Mouse (Mus musculus) adrenal gland, postnatal 36 days (tissue): Measurements from ENCODE around the gene Zfp689. TPM values are rescaled to one million over a fixed set of nuclear protein-coding genes. Genes with fewer than 3 reads are reported as not detected.
"Not testable (repeated sequence)": the region's sequence is repeated elsewhere in the genome, so short reads cannot be mapped to it uniquely, and the experiment has no call there.

Experiments
- DNase-seq, 2 experiments: peaks; one replicate each; pipeline ENCODE4 v3.0.0; 2021; ENCODE audit warnings: mixed read lengths in 1 of 2
- long read RNA-seq, 2 experiments: library from polyadenylated mRNA; stranded (forward); transcript quantifications; one replicate each; pipeline ENCODE4 v2.0.0; 2021; ENCODE audit warnings: borderline sequencing depth in 2 of 2
- total RNA-seq, 2 experiments: library from RNA; stranded (reverse); gene quantifications; 2 replicates each; pipeline ENCODE4 v1.2.3; 2021

Gene Zfp689
- total RNA-seq, result 1 to 10 TPM; 3.8 to 4.4 TPM
- long read RNA-seq, experiment 1, partial matches to known transcripts, result 0 of 3 reads
- long read RNA-seq, experiment 1, other reads (novel, unspliced or antisense), result 2 of 3 reads
- long read RNA-seq, experiment 2, partial matches to known transcripts, result 0 of 1 reads
- long read RNA-seq, experiment 2, other reads (novel, unspliced or antisense), result 1 of 1 reads

- DNase-seq, result peak; percentile 90
Measured at GRCm38 (mm10) chr7:127448521-127449300, at the start of gene Zfp689. Zfp689 (minus strand) TSS chr7:127449158.

GRCm38 (mm10) chr7:127498407-127498806 lies 49.4 kb upstream of the Zfp689 start:
- peak; percentile 35 to 55 for DNase-seq

GRCm38 (mm10) chr7:127497382-127497781 lies 48.4 kb upstream of the Zfp689 start:
- no peak for DNase-seq

DNA sequence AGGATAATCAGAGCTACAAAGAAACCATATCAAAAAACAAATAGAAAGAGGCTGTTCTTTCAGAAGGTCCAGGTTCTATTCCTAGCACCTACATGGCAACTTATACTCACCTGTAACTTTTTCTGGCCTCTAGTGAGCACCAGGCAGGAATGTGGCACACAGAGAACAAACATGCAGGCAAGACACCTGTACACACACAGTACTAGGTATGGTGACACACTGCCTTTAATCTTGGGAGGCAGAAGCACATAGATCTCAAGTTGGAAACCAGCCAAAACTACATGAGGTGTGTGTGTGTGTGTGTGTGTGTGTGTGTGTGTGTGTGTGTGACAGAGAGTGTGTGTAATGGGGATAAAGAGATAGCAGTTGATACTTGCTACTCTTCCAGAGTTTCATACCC lies 45.7 kb upstream of the Zfp689 start:
- DNase-seq, result no peak

DNA sequence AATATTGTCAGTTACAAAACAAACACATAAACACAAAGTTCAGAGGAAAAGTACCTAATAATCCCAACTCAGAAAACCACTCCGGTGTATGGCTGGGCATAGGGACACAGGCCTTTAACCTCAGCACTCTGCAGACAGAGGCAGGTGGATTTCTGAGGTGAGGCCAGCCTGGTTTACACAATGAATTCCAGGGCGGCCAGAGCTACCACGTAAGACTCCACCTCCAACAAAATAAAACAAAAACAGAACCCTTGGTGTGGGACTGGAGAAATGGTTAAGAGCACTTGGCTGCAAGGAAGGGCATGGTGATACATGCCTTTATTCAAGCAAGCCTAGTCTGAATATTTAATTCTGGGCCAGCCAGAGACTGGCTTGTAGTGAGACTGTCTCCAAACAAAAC lies 42.9 kb upstream of the Zfp689 start:
- DNase-seq, result no peak

DNA sequence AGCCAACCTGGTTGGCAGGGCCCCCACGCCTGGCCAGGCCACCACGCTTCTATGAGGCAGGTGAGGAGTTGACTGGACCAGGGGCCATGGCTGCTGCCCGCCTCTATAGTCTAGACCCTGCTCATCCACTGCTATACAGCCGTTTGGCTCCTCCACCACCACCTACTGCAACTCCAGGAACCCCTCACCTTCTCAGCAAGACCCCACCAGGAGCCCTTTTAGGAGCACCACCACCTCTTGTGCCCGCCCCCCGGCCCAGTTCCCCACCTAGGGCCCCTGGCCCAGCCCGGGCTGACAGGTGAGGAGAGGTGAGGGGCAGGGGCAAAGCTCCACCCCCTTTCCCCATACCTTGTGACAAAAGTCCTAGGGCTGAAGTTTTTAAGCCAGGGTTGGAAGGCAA lies 41.0 kb upstream of the Zfp689 start:
- no peak for DNase-seq

DNA sequence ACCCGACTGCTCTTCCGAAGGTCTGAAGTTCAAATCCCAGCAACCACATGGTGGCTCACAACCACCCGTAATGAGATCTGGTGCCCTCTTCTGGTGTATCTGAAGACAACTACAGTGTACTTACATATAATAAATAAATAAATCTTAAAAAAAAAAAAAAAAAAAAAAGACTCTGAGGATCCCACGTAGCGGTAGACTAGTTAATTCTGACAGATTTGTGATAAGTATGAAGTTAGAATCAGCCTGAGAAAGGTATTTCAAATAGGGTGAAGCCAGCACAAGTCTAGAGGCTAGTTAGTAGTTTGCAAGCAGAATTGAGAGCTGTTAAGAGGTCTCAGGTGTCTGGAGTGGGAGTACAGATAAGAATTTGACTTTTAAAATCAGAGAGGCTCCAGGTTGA lies 39.4 kb upstream of the Zfp689 start:
- not testable (repeated sequence) for DNase-seq

DNA sequence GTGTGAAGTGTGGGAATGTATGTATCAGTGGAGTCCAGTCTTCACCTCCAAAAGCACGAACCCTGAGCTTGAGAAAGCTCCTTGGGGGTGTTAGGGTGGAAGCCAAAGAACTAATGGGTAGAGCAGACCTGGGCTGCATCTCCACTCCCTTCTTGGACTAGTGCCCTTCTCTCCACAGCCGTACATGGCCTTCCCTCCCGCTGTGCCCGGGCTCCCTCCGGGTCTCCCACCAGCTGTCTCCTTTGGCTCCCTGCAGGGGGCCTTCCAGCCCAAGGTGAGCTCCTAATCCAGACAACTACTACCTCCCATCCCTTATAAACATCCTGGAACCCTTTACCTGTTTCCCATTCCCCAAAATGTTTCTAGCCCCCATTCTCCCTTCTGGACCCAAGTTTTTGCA lies 36.5 kb upstream of the Zfp689 start:
- no peak for DNase-seq

DNA sequence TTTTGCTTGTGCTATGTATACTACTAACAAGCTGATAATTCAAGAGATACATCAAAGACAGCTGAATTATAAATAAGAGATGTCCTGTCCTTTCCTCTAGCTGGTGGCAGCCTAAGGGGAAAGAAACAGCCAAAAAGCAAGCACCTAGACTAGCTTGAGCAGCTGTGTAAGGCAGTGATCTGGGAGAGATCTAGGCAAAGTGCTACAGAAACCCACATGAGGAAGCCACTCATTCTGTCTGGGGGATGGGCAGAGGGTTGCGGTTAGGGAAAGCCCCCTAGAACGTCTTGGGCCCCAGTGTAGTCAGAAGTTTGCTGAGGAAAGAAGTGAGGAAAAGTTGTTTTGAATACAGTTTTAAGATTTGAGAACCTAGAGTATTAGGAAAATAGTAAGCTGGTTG lies 31.4 kb upstream of the Zfp689 start:
- no peak for DNase-seq

GRCm38 (mm10) chr7:127479318-127480225 lies 30.6 kb upstream of the Zfp689 start:
- DNase-seq, result peak; percentile 25 to 51

- peak; percentile 98 for DNase-seq
Measured at GRCm38 (mm10) chr7:127478635-127479317, 29.8 kb upstream of the Zfp689 start, which contains the start of gene Fbrs. Fbrs (plus strand) TSS chr7:127479199.

- DNase-seq, result peak; percentile 98 to 99
Measured at GRCm38 (mm10) chr7:127477687-127478634, 29.0 kb upstream of the Zfp689 start.

DNA sequence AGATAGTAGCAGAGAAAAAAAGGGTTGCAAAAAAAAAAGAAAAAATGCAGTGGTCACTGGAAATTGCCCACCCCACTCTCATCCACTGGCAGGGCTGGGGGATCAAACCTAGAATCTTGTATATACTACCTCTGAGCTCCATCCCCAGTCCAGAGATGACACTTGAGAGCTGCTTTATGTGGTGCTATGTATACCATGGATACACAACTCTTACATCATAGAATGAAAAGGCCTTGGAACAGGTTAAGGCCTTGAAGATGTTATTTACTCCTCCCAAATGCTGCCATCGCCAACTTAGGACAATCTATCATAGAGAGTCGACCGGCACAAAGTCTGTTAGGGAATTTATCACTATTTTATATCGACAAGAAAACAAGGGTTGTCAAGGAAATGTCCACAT lies 27.9 kb upstream of the Zfp689 start:
- no peak for DNase-seq

- no peak for DNase-seq
Measured at GRCm38 (mm10) chr7:127476336-127476735, 27.4 kb upstream of the Zfp689 start.

DNA sequence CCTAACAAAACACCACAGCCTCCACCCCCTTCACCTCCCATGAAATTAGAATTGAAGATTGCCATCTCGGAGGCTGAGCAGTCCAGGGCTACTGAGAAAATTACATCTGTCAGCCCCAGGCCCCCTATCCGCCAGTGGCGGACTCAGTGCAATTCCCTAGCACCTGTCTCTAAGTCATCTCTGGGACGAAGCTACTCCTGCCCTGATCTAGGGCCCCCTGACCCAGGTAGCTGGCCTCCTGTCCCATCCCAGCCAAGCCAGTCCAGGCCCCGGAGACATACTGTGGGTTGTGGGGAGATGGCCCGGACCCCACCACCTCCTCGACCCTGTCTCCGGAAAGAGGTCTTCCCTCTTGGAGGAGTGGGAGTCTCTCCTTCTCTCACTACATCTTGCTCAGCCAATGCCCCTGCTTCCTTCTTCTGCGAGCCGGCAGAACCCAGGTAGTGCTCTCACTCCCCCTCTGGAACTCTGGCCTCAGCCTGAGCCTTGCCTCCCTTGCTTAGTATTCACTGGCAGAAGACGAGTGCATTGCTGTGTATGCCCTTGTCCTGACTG lies 26.3 kb upstream of the Zfp689 start:
- no peak for DNase-seq

- DNase-seq, result no peak
Measured at GRCm38 (mm10) chr7:127474378-127475070, 25.6 kb upstream of the Zfp689 start.

DNA sequence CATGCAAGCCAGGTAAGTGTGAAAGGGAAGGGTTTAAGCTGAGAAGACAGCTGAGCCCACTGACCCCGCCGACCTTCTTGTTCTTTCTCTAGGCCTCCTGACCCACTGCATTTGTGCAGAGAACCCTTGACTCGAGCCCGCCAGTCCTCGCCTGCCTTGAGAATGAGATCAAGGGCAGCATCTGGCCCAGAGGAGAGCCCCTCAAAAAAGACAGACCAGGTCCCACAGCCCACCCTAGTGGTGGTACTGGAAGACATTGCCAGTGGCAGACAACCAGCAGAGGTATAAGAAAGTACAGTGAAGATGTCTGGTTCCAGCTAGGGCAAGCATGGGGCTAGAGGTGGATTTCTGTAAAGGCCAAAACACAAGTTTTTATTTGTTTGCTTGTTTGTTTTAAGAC lies 24.7 kb upstream of the Zfp689 start:
- DNase-seq, result no peak

DNA sequence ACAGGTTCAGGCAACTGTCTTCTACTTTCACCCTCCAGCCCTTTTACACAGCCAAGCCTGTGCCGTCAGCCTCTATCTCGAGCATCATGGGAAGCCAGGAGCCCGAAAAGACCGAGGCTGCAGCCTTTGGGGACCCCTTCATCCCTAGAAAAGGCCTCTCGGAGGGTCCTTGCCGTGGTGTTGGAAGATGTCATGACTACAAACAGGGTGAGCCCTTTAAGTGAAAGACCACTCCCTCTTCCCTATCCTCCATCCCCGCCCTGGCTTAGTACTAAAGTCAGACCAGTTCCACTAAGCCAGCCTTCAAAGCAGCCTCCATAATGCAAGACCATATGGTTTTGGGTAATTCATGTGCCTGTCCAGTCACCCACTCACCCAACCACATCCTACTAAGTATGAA lies 23.1 kb upstream of the Zfp689 start:
- DNase-seq, result no peak

GRCm38 (mm10) chr7:127471646-127472010 lies 22.7 kb upstream of the Zfp689 start:
- peak; percentile 49 to 75 for DNase-seq
